Comparison of ENCODE assay signal across 8 mouse cellular contexts in the genomic region with DNA sequence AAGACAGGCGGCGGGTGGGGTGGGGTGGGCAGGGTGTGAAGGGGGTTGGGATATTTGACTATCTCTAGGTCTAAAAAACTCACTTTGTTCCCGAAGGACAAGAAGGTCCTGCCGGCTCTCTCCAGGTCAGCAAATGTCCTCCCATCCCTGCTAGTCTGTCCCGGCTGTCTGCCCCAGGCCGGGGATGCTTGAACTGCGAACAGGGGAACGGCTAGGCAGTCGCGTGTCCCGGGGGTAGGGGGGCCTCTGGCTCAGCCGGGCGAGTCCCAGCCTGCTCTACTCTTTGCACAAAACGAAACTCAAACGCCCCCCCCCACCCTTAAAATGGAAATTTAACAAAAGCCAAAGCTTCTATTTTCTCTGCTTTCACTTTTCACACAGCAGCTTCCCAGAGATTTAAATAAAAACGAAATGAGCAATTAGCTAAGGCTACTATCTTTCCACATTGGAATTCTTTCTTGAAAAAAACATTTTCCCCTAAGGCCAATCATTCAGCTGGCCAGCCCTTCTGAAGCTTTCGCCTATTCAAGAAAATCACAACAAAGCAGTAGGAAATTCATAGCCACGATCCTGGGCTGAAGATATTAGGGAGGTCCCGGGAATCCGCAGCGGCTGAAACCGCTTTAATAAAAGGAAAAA. TPM values are rescaled to one million over a fixed set of nuclear protein-coding genes. Genes with fewer than 3 reads are reported as not detected.
DNase-seq lines count a peak whose midpoint lies in the region; ATAC-seq and TF ChIP-seq lines count a peak whose summit lies in the region.

No protein-coding gene starts in this region.

- peaks cover 14% of the 10 kb centered on the region for H3K4me1 ChIP-seq in thymus, adult 2 months (replicated peaks; ENCODE audit: control insufficient read depth, insufficient read depth, low read length)
- peaks cover 23% of the 10 kb centered on the region for H3K4me1 ChIP-seq in forebrain, embryonic 14.5 days (ENCODE audit: control insufficient read depth, insufficient read depth, low read length)
- peaks cover 12% of the 10 kb centered on the region; the same call in 1 of the 2 replicates for H3K4me1 ChIP-seq in intestine, embryonic 15.5 days (replicated peaks)
- H3K4me1 ChIP-seq in liver, embryonic 15.5 days (replicated peaks): peaks cover 28% of the 10 kb centered on the region

- no peaks in the 10 kb centered on the region for H3K9me3 ChIP-seq in forebrain, embryonic 14.5 days (replicated peaks; ENCODE audit: control insufficient read depth, low read length)
- H3K9me3 ChIP-seq in intestine, embryonic 15.5 days: no peaks in the 10 kb centered on the region
- H3K9me3 ChIP-seq in liver, embryonic 15.5 days (replicated peaks): no peaks in the 10 kb centered on the region

- peak overlapping the region; percentile 51 for H3K4me2 ChIP-seq in forebrain, embryonic 14.5 days (ENCODE audit: low read length)
- H3K4me2 ChIP-seq in intestine, embryonic 15.5 days (replicated peaks): peak overlapping the region; percentile 82
- peak overlapping the region; percentile 27 for H3K4me2 ChIP-seq in liver, embryonic 15.5 days

- TF ChIP-seq CTCF in thymus, adult 2 months (IDR thresholded peaks at IDR 0.05; ENCODE audit: borderline replicate concordance, control insufficient read depth, extremely low read depth, insufficient read depth, low read length, poor library complexity): no peak

- intact Hi-C loops in left cerebral cortex, postnatal 10 days (cut with DNase I): loop anchor here (10.0 kb wide), 3 partner anchors 191 to 1421 kb away; no protein-coding TSS in a partner anchor

- no peak overlapping the region for H3K27ac ChIP-seq in thymus, adult 2 months (ENCODE audit: control insufficient read depth, insufficient read depth, low read length)
- peak overlapping the region; percentile 58 for H3K27ac ChIP-seq in forebrain, embryonic 14.5 days (ENCODE audit: low read depth, low read length)
- peak overlapping the region; percentile 70 for H3K27ac ChIP-seq in intestine, embryonic 15.5 days
- H3K27ac ChIP-seq in liver, embryonic 15.5 days (replicated peaks): no peak overlapping the region

- H3K9ac ChIP-seq in forebrain, embryonic 14.5 days (ENCODE audit: low read length): peak overlapping the region; percentile 50
- peak overlapping the region; percentile 68 for H3K9ac ChIP-seq in intestine, embryonic 15.5 days
- no peak overlapping the region for H3K9ac ChIP-seq in liver, embryonic 15.5 days

- DNase-seq in thymus, adult 2 months: no peak
- no peak for DNase-seq in thymus, postnatal 25 days
- peak; percentile 35 for DNase-seq in forebrain, embryonic 14.5 days (ENCODE audit: low spot score)
- DNase-seq in ovary, postnatal 36 days (ENCODE audit: low spot score): peak; percentile 51
- DNase-seq in left cerebral cortex, postnatal 10 days (ENCODE audit: extremely low spot score in 1 of 2, low spot score in 2 of 2): no peak
- no peak for DNase-seq in spleen, postnatal 36 days (ENCODE audit: low spot score in 2 of 2)

- peaks cover 34% of the 10 kb centered on the region for H3K27me3 ChIP-seq in thymus, adult 2 months (ENCODE audit: control insufficient read depth, insufficient read depth, low read length)
- peaks cover 52% of the 10 kb centered on the region for H3K27me3 ChIP-seq in forebrain, embryonic 14.5 days (replicated peaks; ENCODE audit: control insufficient read depth, insufficient read depth, low read length)
- no peaks in the 10 kb centered on the region for H3K27me3 ChIP-seq in intestine, embryonic 15.5 days (replicated peaks)
- H3K27me3 ChIP-seq in liver, embryonic 15.5 days: peaks cover 86% of the 10 kb centered on the region

- H3K4me3 ChIP-seq in thymus, adult 2 months (ENCODE audit: control insufficient read depth, insufficient read depth, low read length): 0 out of 2 replicates have a peak overlapping the region, but pooled peaks have one; percentile 5
- H3K4me3 ChIP-seq in forebrain, embryonic 14.5 days (ENCODE audit: low read depth, low read length): peak overlapping the region; percentile 27
- H3K4me3 ChIP-seq in intestine, embryonic 15.5 days (replicated peaks): peak overlapping the region; percentile 43
- H3K4me3 ChIP-seq in liver, embryonic 15.5 days (replicated peaks): peak overlapping the region; percentile 20; the same call in 1 of the 2 replicates

- no peak for TF ChIP-seq POLR2A in thymus, adult 2 months (IDR thresholded peaks at IDR 0.05; ENCODE audit: control insufficient read depth, extremely low read depth, insufficient read depth, low read length, poor library complexity)

- H3K36me3 ChIP-seq in thymus, adult 2 months (ENCODE audit: control insufficient read depth, insufficient read depth, low read length): no peaks in the 10 kb centered on the region
- H3K36me3 ChIP-seq in forebrain, embryonic 14.5 days (ENCODE audit: control insufficient read depth, insufficient read depth, low read length): no peaks in the 10 kb centered on the region
- peaks cover 5% of the 10 kb centered on the region; the same call in 1 of the 2 replicates for H3K36me3 ChIP-seq in intestine, embryonic 15.5 days
- H3K36me3 ChIP-seq in liver, embryonic 15.5 days (replicated peaks): no peaks in the 10 kb centered on the region

- ATAC-seq in forebrain, embryonic 14.5 days: no peak
- no peak for ATAC-seq in intestine, embryonic 15.5 days
- ATAC-seq in liver, embryonic 15.5 days (ENCODE audit: insufficient read depth): no peak

- 14% methylated on average over 22 of the region's 22 CpGs for WGBS in thymus, adult 2 months
- WGBS in forebrain, embryonic 14.5 days: under 1% methylated on average over 22 of the region's 22 CpGs
- WGBS in intestine, embryonic 15.5 days: 6% methylated on average over 22 of the region's 22 CpGs
- 2% methylated on average over 22 of the region's 22 CpGs for WGBS in liver, embryonic 15.5 days (ENCODE audit: insufficient replicate concordance)

RNA-seq across cellular contexts. Expression of a gene that starts 6.0 kb away (rescaled TPM):
- 8.1 and 8.4 TPM in 2 replicates for polyA plus RNA-seq in thymus, adult 2 months (2012; rRNA removed)
- 4.4 and 4.6 TPM in 2 replicates for polyA plus RNA-seq in forebrain, embryonic 14.5 days (2014; fragmentation: Nextera tagmentation; extraction: Ambion mirVana)
- 14.2 and 16.5 TPM in 2 replicates for polyA plus RNA-seq in intestine, embryonic 15.5 days (2015; fragmentation: Nextera tagmentation; extraction: Ambion mirVana)
- 0.74 and 0.91 TPM in 2 replicates for polyA plus RNA-seq in liver, embryonic 15.5 days (2015; fragmentation: Nextera tagmentation; extraction: Ambion mirVana)
- 1 to 10 TPM; 2.6 to 3.2 TPM for total RNA-seq in left cerebral cortex, postnatal 10 days (2021)

RNA-seq across cellular contexts. Expression of a gene that starts 36.1 kb away (rescaled TPM):
- 0.51 and 0.68 TPM in 2 replicates for polyA plus RNA-seq in thymus, adult 2 months (2012; rRNA removed)
- 0.31 TPM in 1 of 2 replicates, not detected in the other for polyA plus RNA-seq in forebrain, embryonic 14.5 days (2014; fragmentation: Nextera tagmentation; extraction: Ambion mirVana)
- 0.71 and 0.87 TPM in 2 replicates for polyA plus RNA-seq in intestine, embryonic 15.5 days (2015; fragmentation: Nextera tagmentation; extraction: Ambion mirVana)
- polyA plus RNA-seq in liver, embryonic 15.5 days (2015; fragmentation: Nextera tagmentation; extraction: Ambion mirVana): 0.13 and 0.28 TPM in 2 replicates
- 1 to 10 TPM in 1 of 2 experiments, not detected in 1; 1.1 TPM for total RNA-seq in left cerebral cortex, postnatal 10 days (2021)

Comparison
In these comparisons a context has a peak if more than half of its experiments do, and no peak if none do; other contexts are left out.
1. DNase-seq: peak in forebrain, embryonic 14.5 days (single experiment) and ovary, postnatal 36 days (single experiment); none in thymus, adult 2 months (single experiment), thymus, postnatal 25 days (single experiment), left cerebral cortex, postnatal 10 days (0 of 2) and spleen, postnatal 36 days (0 of 2).
2. H3K27ac ChIP-seq: peak in forebrain, embryonic 14.5 days (single experiment) and intestine, embryonic 15.5 days (single experiment); none in thymus, adult 2 months (single experiment) and liver, embryonic 15.5 days (single experiment).
3. H3K4me2 ChIP-seq: peak in every context shown above with its lines; median percentile 82 in intestine, embryonic 15.5 days; 51 in forebrain, embryonic 14.5 days; 27 in liver, embryonic 15.5 days.
4. Peak in every context shown above with its lines, with median percentiles within 50 percentile points of each other: H3K4me3 ChIP-seq.